Mouse (Mus musculus) G1E (cell line): ENCODE measurements around the gene Lsm14b. TPM values are rescaled to one million over a fixed set of nuclear protein-coding genes. Genes with fewer than 3 reads are reported as not detected.

ENCODE experiments used
- ATAC-seq: 2 replicates; pipeline ENCODE4 v1.8.0; 2016; ENCODE audit warnings: mild to moderate bottlenecking; ENCODE audit not compliant: insufficient number of reproducible peaks, poor library complexity, low FRiP score, severe bottlenecking; ENCODE audit errors: extremely low read depth
- DNase-seq: peaks from one replicate; pipeline ENCODE4 v3.0.0; 2012; ENCODE audit warnings: low spot score
- H3K27me3 ChIP-seq: 2 replicates; pipeline ENCODE4 v1.6.1; 2012; ENCODE audit warnings: mild to moderate bottlenecking, low read length, inconsistent platforms; ENCODE audit not compliant: insufficient read depth
- H3K36me3 ChIP-seq: replicated peaks from 2 replicates; pipeline ENCODE3; 2012; ENCODE audit warnings: mild to moderate bottlenecking, inconsistent platforms
- H3K4me1 ChIP-seq: 2 replicates; pipeline ENCODE4 v1.6.1; 2012; ENCODE audit warnings: low read depth, low read length, inconsistent platforms, mixed read lengths; ENCODE audit not compliant: insufficient read depth
- H3K4me3 ChIP-seq: 2 replicates; pipeline ENCODE4 v1.5.1; 2012; ENCODE audit warnings: low read depth, mild to moderate bottlenecking, inconsistent platforms, low read length, moderate library complexity, mixed read lengths
- H3K9me3 ChIP-seq: replicated peaks from 2 replicates; pipeline ENCODE4 v1.6.1; 2012; ENCODE audit warnings: inconsistent platforms
- CTCF ChIP-seq: IDR thresholded peaks from 2 replicates; pipeline ENCODE4 v1.5.1; 2012; ENCODE audit warnings: low read depth, low read length, inconsistent platforms, mixed read lengths
- GATA1 ChIP-seq: IDR thresholded peaks from 2 replicates; pipeline ENCODE4 v1.6.1; 2012; ENCODE audit warnings: borderline replicate concordance, low read length, inconsistent platforms, mixed read lengths
- GATA2 ChIP-seq: IDR thresholded peaks from 2 replicates; pipeline ENCODE4 v1.6.1; 2012; ENCODE audit warnings: low read depth, low read length, inconsistent platforms, borderline replicate concordance
- POLR2AphosphoS5 ChIP-seq: IDR thresholded peaks from 2 replicates; pipeline ENCODE4 v1.6.1; 2012; ENCODE audit warnings: low read depth, low read length, inconsistent platforms; ENCODE audit not compliant: insufficient replicate concordance
- TAL1 ChIP-seq: conservative IDR thresholded peaks from 2 replicates; pipeline ENCODE4 v1.6.1; 2012; ENCODE audit warnings: low read depth, low read length, inconsistent platforms, mixed read lengths
- polyA plus RNA-seq: library from polyadenylated mRNA; stranded (reverse); fragments of >175 nt; gene quantifications from 2 replicates; pipeline ENCODE4 v1.2.3, GENCODE M21; 2012
- total RNA-seq, 2 experiments: library from RNA; stranded (forward) in 1 of 2; stranded (reverse) in 1 of 2; fragments of 200-1000 nt in 1 of 2; fragments of >200 nt in 1 of 2; fragmentation: Nextera tagmentation in 1 of 2; gene quantifications; 2 replicates each; pipeline ENCODE4 v1.2.3; 2014 to 2017

Lsm14b gene
- total and polyA plus RNA-seq, 3 experiments: 27.5 to 44.4 (median 41.1) TPM

- TF ChIP-seq POLR2AphosphoS5 (no peak), GATA1 (no peak)
- Histone ChIP-seq H3K36me3 (peaks cover 88% of the 10 kb centered on the region), H3K27me3 (no peaks in the 10 kb centered on the region), H3K9me3 (no peaks in the 10 kb centered on the region), H3K4me1 (peaks cover 5% of the 10 kb centered on the region), H3K4me3 (no peak overlapping the region)
- ATAC-seq: no peak
- DNase-seq: no peak
Measured at GRCm38 (mm10) chr2:180083063-180083462, 58.3 kb downstream of the Lsm14b start.

GRCm38 (mm10) chr2:180084565-180084964 is 59.8 kb downstream of the Lsm14b start:
- H3K36me3 ChIP-seq: peaks cover 74% of the 10 kb centered on the region
- TF ChIP-seq GATA1 (no peak), CTCF (no peak), GATA2 (no peak), TAL1 (no peak), POLR2AphosphoS5 (no peak)
- no peaks in the 10 kb centered on the region for H3K9me3 ChIP-seq
- no peak for DNase-seq
- no peak for ATAC-seq
- peaks cover 14% of the 10 kb centered on the region for H3K27me3 ChIP-seq
- no peak overlapping the region for H3K4me3 ChIP-seq
- H3K4me1 ChIP-seq: peaks cover 2% of the 10 kb centered on the region; the same call in 1 of the 2 replicates

Other genes starting within 250 kb of the Lsm14b start
- 37.3 and 45.7 TPM in 2 replicates for gene Taf4, start 48.3 kb upstream of the Lsm14b start, total RNA-seq (2014; fragmentation: Nextera tagmentation)
- 9.3 and 14.2 TPM in 2 replicates for gene Taf4, start 48.3 kb upstream of the Lsm14b start, total RNA-seq (2017)
- gene Taf4, start 48.3 kb upstream of the Lsm14b start, polyA plus RNA-seq: 29.3 and 32.3 TPM in 2 replicates
- 144 and 148 TPM in 2 replicates for gene Psma7, start 17.4 kb downstream of the Lsm14b start, total RNA-seq (2014; fragmentation: Nextera tagmentation)
- 305 TPM in 2 replicates for gene Psma7, start 17.4 kb downstream of the Lsm14b start, total RNA-seq (2017)
- gene Psma7, start 17.4 kb downstream of the Lsm14b start, polyA plus RNA-seq: 81.2 and 94.1 TPM in 2 replicates
- gene Ss18l1, start 17.5 kb downstream of the Lsm14b start, total RNA-seq (2014; fragmentation: Nextera tagmentation): 3.7 and 4.3 TPM in 2 replicates
- gene Ss18l1, start 17.5 kb downstream of the Lsm14b start, total RNA-seq (2017): 3.9 and 4.2 TPM in 2 replicates
- gene Ss18l1, start 17.5 kb downstream of the Lsm14b start, polyA plus RNA-seq: 2.4 and 2.5 TPM in 2 replicates
- gene Mtg2, start 45.6 kb downstream of the Lsm14b start, total RNA-seq (2014; fragmentation: Nextera tagmentation): 11.0 and 12.3 TPM in 2 replicates
- 21.7 and 24.8 TPM in 2 replicates for gene Mtg2, start 45.6 kb downstream of the Lsm14b start, total RNA-seq (2017)
- gene Mtg2, start 45.6 kb downstream of the Lsm14b start, polyA plus RNA-seq: 12.9 and 14.8 TPM in 2 replicates
- gene Hrh3, start 79.5 kb downstream of the Lsm14b start, total RNA-seq (2014; fragmentation: Nextera tagmentation): not detected in 2 replicates
- gene Hrh3, start 79.5 kb downstream of the Lsm14b start, total RNA-seq (2017): 0.11 TPM in 1 of 2 replicates, not detected in the other
- not detected in 2 replicates for gene Hrh3, start 79.5 kb downstream of the Lsm14b start, polyA plus RNA-seq
- gene Osbpl2, start 94.3 kb downstream of the Lsm14b start, total RNA-seq (2014; fragmentation: Nextera tagmentation): 20.9 and 25.6 TPM in 2 replicates
- 24.5 and 25.0 TPM in 2 replicates for gene Osbpl2, start 94.3 kb downstream of the Lsm14b start, total RNA-seq (2017)
- gene Osbpl2, start 94.3 kb downstream of the Lsm14b start, polyA plus RNA-seq: 16.3 and 22.0 TPM in 2 replicates
- 140 and 155 TPM in 2 replicates for gene Adrm1, start 146.5 kb downstream of the Lsm14b start, total RNA-seq (2014; fragmentation: Nextera tagmentation)
- 66.4 and 74.4 TPM in 2 replicates for gene Adrm1, start 146.5 kb downstream of the Lsm14b start, total RNA-seq (2017)
- 554 and 822 TPM in 2 replicates for gene Adrm1, start 146.5 kb downstream of the Lsm14b start, polyA plus RNA-seq
- 65.1 and 99.6 TPM in 2 replicates for gene Lama5, start 200.9 kb downstream of the Lsm14b start, total RNA-seq (2014; fragmentation: Nextera tagmentation)
- 25.4 and 25.5 TPM in 2 replicates for gene Lama5, start 200.9 kb downstream of the Lsm14b start, total RNA-seq (2017)
- 64.8 and 69.2 TPM in 2 replicates for gene Lama5, start 200.9 kb downstream of the Lsm14b start, polyA plus RNA-seq
- 629 and 653 TPM in 2 replicates for gene Rps21, start 232.4 kb downstream of the Lsm14b start, total RNA-seq (2014; fragmentation: Nextera tagmentation)
- gene Rps21, start 232.4 kb downstream of the Lsm14b start, total RNA-seq (2017): 2,631 and 2,791 TPM in 2 replicates
- gene Rps21, start 232.4 kb downstream of the Lsm14b start, polyA plus RNA-seq: 384 and 1,622 TPM in 2 replicates
- gene Cables2, start 248.5 kb downstream of the Lsm14b start, total RNA-seq (2014; fragmentation: Nextera tagmentation): 8.7 and 12.1 TPM in 2 replicates
- 9.7 and 10.9 TPM in 2 replicates for gene Cables2, start 248.5 kb downstream of the Lsm14b start, total RNA-seq (2017)
- gene Cables2, start 248.5 kb downstream of the Lsm14b start, polyA plus RNA-seq: 14.5 and 23.6 TPM in 2 replicates